Mouse (Mus musculus) thymus, postnatal 14 days (tissue): ENCODE measurements around the gene Nox3.

Experiments
- DNase-seq: peaks from one replicate; pipeline ENCODE4 v3.0.0; 2021

Gene Nox3

GRCm38 (mm10) chr17:3602954-3603672 is 92.9 kb downstream of the Nox3 start:
- no peak for DNase-seq

- DNase-seq, result no peak
Measured at GRCm38 (mm10) chr17:3598393-3598792, 97.7 kb downstream of the Nox3 start.

- no peak for DNase-seq
Measured at GRCm38 (mm10) chr17:3597866-3598265, 98.2 kb downstream of the Nox3 start.

- DNase-seq, result no peak
Measured at GRCm38 (mm10) chr17:3597130-3597529, 98.9 kb downstream of the Nox3 start.
